Comparison of ENCODE assay signal across 16 mouse cellular contexts in the genomic region with DNA sequence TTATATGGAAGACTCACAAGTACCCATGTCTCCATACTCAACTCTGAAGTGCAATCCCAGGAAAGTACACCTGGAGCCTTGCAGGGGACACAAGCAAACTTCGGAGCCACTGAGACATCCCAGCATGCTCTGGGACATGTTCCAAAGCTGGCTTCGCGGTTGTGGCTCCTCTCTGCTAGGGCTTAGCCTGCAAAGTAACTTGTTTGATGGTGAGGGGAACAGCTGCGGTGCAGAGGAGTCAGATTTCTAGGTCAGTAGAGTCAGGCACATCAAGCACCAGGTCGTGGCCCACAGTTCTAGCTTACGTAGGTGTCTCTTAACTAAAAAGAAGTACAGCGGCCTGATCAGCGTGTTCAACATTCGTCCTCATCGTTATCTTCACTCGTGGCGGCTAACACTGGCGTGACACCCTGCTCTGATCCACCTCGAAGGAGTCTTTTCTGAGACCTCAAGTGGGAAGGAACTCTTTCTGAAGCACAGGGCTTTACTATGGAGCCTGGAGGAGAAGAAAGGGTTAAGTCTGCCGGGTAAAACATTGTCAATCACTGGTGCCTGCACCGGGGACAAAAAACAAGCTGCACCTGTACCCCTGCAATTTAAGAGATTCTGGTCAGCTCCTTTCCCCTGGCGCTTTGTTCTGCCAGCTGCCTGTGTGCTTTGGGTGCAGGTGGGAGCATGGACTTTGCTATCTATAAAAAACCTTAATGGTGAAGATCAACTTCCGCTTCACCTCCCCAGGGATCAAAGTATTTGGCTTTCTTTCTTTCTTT.
A peak's percentile ranks its signal among the peaks of the same experiment; 100 is the strongest.
DNase-seq lines count a peak whose midpoint lies in the region; ATAC-seq lines count a peak whose summit lies in the region.
"Had no signal": no experiment of that assay in that cellular context is flagged by ENCODE, and none has a peak within 500 bp of the region (broad histone marks: within the 10 kb centered on the region; RNA-seq: fewer than 3 reads in every experiment).

No protein-coding gene starts in this region.

- H3K4me2 ChIP-seq in embryonic facial prominence, embryonic 14.5 days (ENCODE audit: low read depth, low read length): no peak overlapping the region
- H3K4me2 ChIP-seq in intestine, embryonic 14.5 days (ENCODE audit: low read length): no peak overlapping the region
- H3K4me2 ChIP-seq in stomach, embryonic 16.5 days (ENCODE audit: low read depth, low read length): no peak overlapping the region
- H3K4me2 ChIP-seq in hindbrain, embryonic 11.5 days (replicated peaks; ENCODE audit: low read depth, low read length): no peak overlapping the region
- H3K4me2 ChIP-seq: embryonic facial prominence, embryonic 15.5 days; midbrain, embryonic 12.5 days had no signal

- DNase-seq in embryonic facial prominence, embryonic 14.5 days (ENCODE audit: low spot score): peak; percentile 23
- DNase-seq in embryonic facial prominence, embryonic 10.5 days (ENCODE audit: low spot score): no peak
- DNase-seq in A20 (ENCODE audit: low read depth, low spot score): peak; percentile 64
- peak; percentile 56 for DNase-seq in intestine, embryonic 14.5 days (ENCODE audit: low spot score)
- no peak for DNase-seq in hindbrain, embryonic 11.5 days (ENCODE audit: low spot score)
- no peak for DNase-seq in right cerebral cortex, postnatal 14 days
- no peak for DNase-seq in left cerebral cortex, postnatal 4 days
- DNase-seq: adrenal gland, postnatal 14 days; cerebellum, postnatal 36 days; lung, postnatal 36 days had no signal

- no peak overlapping the region for H3K9ac ChIP-seq in embryonic facial prominence, embryonic 14.5 days (ENCODE audit: low read depth, low read length)
- no peak overlapping the region for H3K9ac ChIP-seq in intestine, embryonic 14.5 days (ENCODE audit: low read length)
- no peak overlapping the region for H3K9ac ChIP-seq in stomach, embryonic 16.5 days (ENCODE audit: low read length)
- no peak overlapping the region for H3K9ac ChIP-seq in hindbrain, embryonic 11.5 days (ENCODE audit: low read depth, low read length)
- H3K9ac ChIP-seq: embryonic facial prominence, embryonic 15.5 days; liver, embryonic 14.5 days; midbrain, embryonic 12.5 days had no signal

- peak; percentile 61; the same call in 1 of the 2 replicates for ATAC-seq in embryonic facial prominence, embryonic 14.5 days (ENCODE audit: low read depth)
- no peak; the same call in 1 of the 2 replicates for ATAC-seq in intestine, embryonic 14.5 days (replicated peaks; ENCODE audit: low FRiP score, low TSS enrichment, low read depth)
- ATAC-seq in stomach, embryonic 16.5 days (ENCODE audit: insufficient read depth, low FRiP score): peak; percentile 52; the same call in 1 of the 2 replicates
- no peak for ATAC-seq in hindbrain, embryonic 11.5 days (ENCODE audit: low FRiP score)
- ATAC-seq: forebrain, embryonic 16.5 days; hindbrain, postnatal 0 days had no signal

- no peaks in the 10 kb centered on the region for H3K36me3 ChIP-seq in embryonic facial prominence, embryonic 14.5 days (ENCODE audit: control insufficient read depth, insufficient read depth, low read length)
- no peaks in the 10 kb centered on the region for H3K36me3 ChIP-seq in embryonic facial prominence, embryonic 10.5 days (replicated peaks)
- no peaks in the 10 kb centered on the region for H3K36me3 ChIP-seq in intestine, embryonic 14.5 days (ENCODE audit: control insufficient read depth, insufficient read depth, low read length)
- no peaks in the 10 kb centered on the region for H3K36me3 ChIP-seq in stomach, embryonic 16.5 days (ENCODE audit: control insufficient read depth, insufficient read depth, low read length)
- no peaks in the 10 kb centered on the region for H3K36me3 ChIP-seq in hindbrain, embryonic 11.5 days (ENCODE audit: control insufficient read depth, insufficient read depth, low read length)
- H3K36me3 ChIP-seq: embryonic facial prominence, embryonic 15.5 days; midbrain, embryonic 12.5 days had no signal

- H3K27ac ChIP-seq in embryonic facial prominence, embryonic 14.5 days (replicated peaks; ENCODE audit: low read depth, low read length): no peak overlapping the region
- no peak overlapping the region for H3K27ac ChIP-seq in embryonic facial prominence, embryonic 10.5 days (replicated peaks)
- 0 out of 2 replicates have a peak overlapping the region, but pooled peaks have one; percentile 19 for H3K27ac ChIP-seq in intestine, embryonic 14.5 days (ENCODE audit: low read depth)
- H3K27ac ChIP-seq in stomach, embryonic 16.5 days (ENCODE audit: low read length): peak overlapping the region; percentile 51
- no peak overlapping the region for H3K27ac ChIP-seq in hindbrain, embryonic 11.5 days (ENCODE audit: low read depth, low read length)
- H3K27ac ChIP-seq: embryonic facial prominence, embryonic 15.5 days; hindbrain, postnatal 0 days; liver, embryonic 14.5 days; midbrain, embryonic 12.5 days had no signal

- H3K4me1 ChIP-seq in embryonic facial prominence, embryonic 14.5 days (ENCODE audit: control insufficient read depth, insufficient read depth, low read length): no peaks in the 10 kb centered on the region
- H3K4me1 ChIP-seq in embryonic facial prominence, embryonic 10.5 days: peaks cover 18% of the 10 kb centered on the region
- H3K4me1 ChIP-seq in intestine, embryonic 14.5 days (replicated peaks; ENCODE audit: control insufficient read depth, insufficient read depth, low read length): no peaks in the 10 kb centered on the region
- no peaks in the 10 kb centered on the region for H3K4me1 ChIP-seq in stomach, embryonic 16.5 days (ENCODE audit: control insufficient read depth, insufficient read depth, low read length)
- H3K4me1 ChIP-seq in hindbrain, embryonic 11.5 days (replicated peaks; ENCODE audit: control insufficient read depth, insufficient read depth, low read length): no peaks in the 10 kb centered on the region
- H3K4me1 ChIP-seq: embryonic facial prominence, embryonic 15.5 days had no signal

- intact Hi-C loops in left cerebral cortex, postnatal 4 days (cut with DNase I): no loop called here

- no peaks in the 10 kb centered on the region for H3K9me3 ChIP-seq in embryonic facial prominence, embryonic 14.5 days (ENCODE audit: control insufficient read depth, low read length)
- no peaks in the 10 kb centered on the region for H3K9me3 ChIP-seq in embryonic facial prominence, embryonic 10.5 days
- no peaks in the 10 kb centered on the region for H3K9me3 ChIP-seq in intestine, embryonic 14.5 days (ENCODE audit: control insufficient read depth, low read length)
- no peaks in the 10 kb centered on the region for H3K9me3 ChIP-seq in stomach, embryonic 16.5 days (replicated peaks; ENCODE audit: control insufficient read depth, low read length)
- H3K9me3 ChIP-seq in hindbrain, embryonic 11.5 days (ENCODE audit: control insufficient read depth, low read length): no peaks in the 10 kb centered on the region
- H3K9me3 ChIP-seq: embryonic facial prominence, embryonic 15.5 days; midbrain, embryonic 12.5 days had no signal

- no peak overlapping the region for H3K4me3 ChIP-seq in embryonic facial prominence, embryonic 14.5 days (ENCODE audit: low read depth, low read length)
- H3K4me3 ChIP-seq in embryonic facial prominence, embryonic 10.5 days: no peak overlapping the region
- no peak overlapping the region for H3K4me3 ChIP-seq in intestine, embryonic 14.5 days (ENCODE audit: low read depth, low read length)
- no peak overlapping the region for H3K4me3 ChIP-seq in stomach, embryonic 16.5 days (replicated peaks; ENCODE audit: low read length)
- no peak overlapping the region for H3K4me3 ChIP-seq in hindbrain, embryonic 11.5 days (ENCODE audit: low read depth, low read length)
- H3K4me3 ChIP-seq: embryonic facial prominence, embryonic 15.5 days; midbrain, embryonic 12.5 days had no signal

- no peaks in the 10 kb centered on the region for H3K27me3 ChIP-seq in embryonic facial prominence, embryonic 14.5 days (replicated peaks; ENCODE audit: control insufficient read depth, insufficient read depth, low read length)
- H3K27me3 ChIP-seq in embryonic facial prominence, embryonic 10.5 days (replicated peaks; ENCODE audit: low read depth, poor library complexity, severe bottlenecking): peaks cover 9% of the 10 kb centered on the region; the same call in 1 of the 2 replicates
- H3K27me3 ChIP-seq in intestine, embryonic 14.5 days (replicated peaks; ENCODE audit: control insufficient read depth, insufficient read depth, low read length): no peaks in the 10 kb centered on the region
- H3K27me3 ChIP-seq in stomach, embryonic 16.5 days (ENCODE audit: control insufficient read depth, insufficient read depth, low read length): no peaks in the 10 kb centered on the region
- H3K27me3 ChIP-seq in hindbrain, embryonic 11.5 days (ENCODE audit: control insufficient read depth, insufficient read depth, low read length): no peaks in the 10 kb centered on the region
- H3K27me3 ChIP-seq: embryonic facial prominence, embryonic 15.5 days had no signal

- 55% methylated on average over 18 of the region's 18 CpGs for WGBS in embryonic facial prominence, embryonic 14.5 days
- 56% methylated on average over 18 of the region's 18 CpGs for WGBS in embryonic facial prominence, embryonic 10.5 days
- WGBS in intestine, embryonic 14.5 days: 52% methylated on average over 18 of the region's 18 CpGs
- 39% methylated on average over 18 of the region's 18 CpGs for WGBS in stomach, embryonic 16.5 days
- 60% methylated on average over 18 of the region's 18 CpGs for WGBS in hindbrain, embryonic 11.5 days

Comparison
In these comparisons a context has a peak if more than half of its experiments do, and no peak if none do; other contexts are left out.
1. DNase-seq: peak in embryonic facial prominence, embryonic 14.5 days (single experiment), A20 (single experiment) and intestine, embryonic 14.5 days (single experiment); none in embryonic facial prominence, embryonic 10.5 days (single experiment), hindbrain, embryonic 11.5 days (single experiment), right cerebral cortex, postnatal 14 days (single experiment) and left cerebral cortex, postnatal 4 days (single experiment).
2. ATAC-seq: peak in embryonic facial prominence, embryonic 14.5 days (single experiment) and stomach, embryonic 16.5 days (single experiment); none in intestine, embryonic 14.5 days (single experiment) and hindbrain, embryonic 11.5 days (single experiment).
3. H3K27ac ChIP-seq: peak in intestine, embryonic 14.5 days (single experiment) and stomach, embryonic 16.5 days (single experiment); none in embryonic facial prominence, embryonic 14.5 days (single experiment), embryonic facial prominence, embryonic 10.5 days (single experiment) and hindbrain, embryonic 11.5 days (single experiment).